Comparison of ENCODE assay signal across 7 mouse cellular contexts in genomic region chr11:87448476-87449199, GRCm38 (mm10). TPM values are rescaled to one million over a fixed set of nuclear protein-coding genes. Genes with fewer than 3 reads are reported as not detected.
DNase-seq lines count a peak whose midpoint lies in the region; ATAC-seq and TF ChIP-seq lines count a peak whose summit lies in the region.
"Not testable (repeated sequence)": the region's sequence is repeated elsewhere in the genome, so short reads cannot be mapped to it uniquely, and the experiment has no call there.

No protein-coding gene starts in this region.

- H3K36me3 ChIP-seq in embryonic facial prominence, embryonic 10.5 days (replicated peaks); intestine, postnatal 0 days (ENCODE audit: control insufficient read depth, insufficient read depth); limb, embryonic 10.5 days: not testable (repeated sequence)

- peak; percentile 93 for ATAC-seq in intestine, postnatal 0 days

- under 1% methylated on average over 6 of the region's 32 CpGs for WGBS in embryonic facial prominence, embryonic 10.5 days
- WGBS in intestine, postnatal 0 days, result under 1% methylated on average over 5 of the region's 32 CpGs
- 0% methylated on average over 6 of the region's 32 CpGs for WGBS in limb, embryonic 10.5 days

- not testable (repeated sequence) for H3K9me3 ChIP-seq in embryonic facial prominence, embryonic 10.5 days; intestine, postnatal 0 days (ENCODE audit: control insufficient read depth); limb, embryonic 10.5 days (replicated peaks)

- peak; percentile 42 for DNase-seq in adrenal gland, adult 2 months
- peak; percentile 72 for DNase-seq in embryonic facial prominence, embryonic 10.5 days (ENCODE audit: low spot score)
- peak; percentile 38 to 51 for DNase-seq in heart, adult 18-20 months
- DNase-seq in limb, embryonic 10.5 days (ENCODE audit: low spot score), result peak; percentile 65
- DNase-seq in mesoderm, embryonic 11.5 days (ENCODE audit: low read depth, low spot score), result peak; percentile 82
- DNase-seq in right cerebral cortex, postnatal 10 days (ENCODE audit: low spot score in 2 of 2), result peak; percentile 81 to 91

- TF ChIP-seq CTCF in intestine, postnatal 0 days (IDR thresholded peaks at IDR 0.05; ENCODE audit: low read depth), result not testable (repeated sequence)

- peak overlapping the region; percentile 63; the same call in 1 of the 2 replicates for H3K4me2 ChIP-seq in intestine, postnatal 0 days (replicated peaks; ENCODE audit: low read depth)

- peaks cover 16% of the 10 kb centered on the region for H3K4me1 ChIP-seq in embryonic facial prominence, embryonic 10.5 days
- H3K4me1 ChIP-seq in intestine, postnatal 0 days (replicated peaks; ENCODE audit: control insufficient read depth, insufficient read depth, low read length), result not testable (repeated sequence)
- H3K4me1 ChIP-seq in limb, embryonic 10.5 days, result peaks cover 20% of the 10 kb centered on the region

- H3K9ac ChIP-seq in intestine, postnatal 0 days (ENCODE audit: low read depth, low read length), result not testable (repeated sequence)

- H3K27ac ChIP-seq in embryonic facial prominence, embryonic 10.5 days (replicated peaks), result peak overlapping the region; percentile 82
- H3K27ac ChIP-seq in intestine, postnatal 0 days (ENCODE audit: low read depth, low read length), result not testable (repeated sequence)
- peak overlapping the region; percentile 80 for H3K27ac ChIP-seq in limb, embryonic 10.5 days

- H3K27me3 ChIP-seq in embryonic facial prominence, embryonic 10.5 days (replicated peaks; ENCODE audit: low read depth, poor library complexity, severe bottlenecking); intestine, postnatal 0 days (replicated peaks; ENCODE audit: control insufficient read depth, insufficient read depth, low read length); limb, embryonic 10.5 days (ENCODE audit: low read depth, poor library complexity, severe bottlenecking): not testable (repeated sequence)

- peak overlapping the region; percentile 2; the same call in 1 of the 2 replicates for H3K4me3 ChIP-seq in embryonic facial prominence, embryonic 10.5 days
- H3K4me3 ChIP-seq in intestine, postnatal 0 days (ENCODE audit: low read depth, low read length); limb, embryonic 10.5 days: not testable (repeated sequence)

RNA-seq across cellular contexts. Expression of gene Tex14, which starts 43.8 kb away (rescaled TPM):
- total RNA-seq in adrenal gland, adult 2 months (2021), result 1 to 10 TPM in 1 of 2 experiments, under 1 TPM in 1; 0.35 to 1.3 TPM
- 0.03 and 0.08 TPM in 2 replicates for polyA plus RNA-seq in adrenal gland, adult 2 months (2012; rRNA removed)
- 0.50 TPM in 1 of 2 replicates, not detected in the other for polyA plus RNA-seq in embryonic facial prominence, embryonic 10.5 days (2016; fragmentation: Nextera tagmentation; extraction: Ambion mirVana)
- total RNA-seq in heart, adult 18-20 months (2021), result under 1 TPM; 0.07 to 0.15 TPM
- 1.3 and 1.8 TPM in 2 replicates for polyA plus RNA-seq in intestine, postnatal 0 days (2015; fragmentation: Nextera tagmentation; extraction: Ambion mirVana)
- polyA plus RNA-seq in limb, embryonic 10.5 days (2016; fragmentation: Nextera tagmentation; extraction: Ambion mirVana), result 0.16 and 0.33 TPM in 2 replicates

RNA-seq across cellular contexts. Expression of gene Rad51c, which starts 43.9 kb away (rescaled TPM):
- total RNA-seq in adrenal gland, adult 2 months (2021), result 1 to 10 TPM; 1.6 to 2.2 TPM
- polyA plus RNA-seq in adrenal gland, adult 2 months (2012; rRNA removed), result 0.13 and 0.15 TPM in 2 replicates
- polyA plus RNA-seq in embryonic facial prominence, embryonic 10.5 days (2016; fragmentation: Nextera tagmentation; extraction: Ambion mirVana), result 11.5 and 11.9 TPM in 2 replicates
- 1 to 10 TPM; 1.8 to 1.9 TPM for total RNA-seq in heart, adult 18-20 months (2021)
- polyA plus RNA-seq in intestine, postnatal 0 days (2015; fragmentation: Nextera tagmentation; extraction: Ambion mirVana), result 1.9 and 2.0 TPM in 2 replicates
- 11.5 and 15.4 TPM in 2 replicates for polyA plus RNA-seq in limb, embryonic 10.5 days (2016; fragmentation: Nextera tagmentation; extraction: Ambion mirVana)
